Mouse (Mus musculus) urinary bladder, postnatal 36 days (tissue): ENCODE data around the gene Tlr9.

Experiments
- DNase-seq, 2 experiments: peaks; one replicate each; pipeline ENCODE4 v3.0.0; 2022; ENCODE audit warnings: low spot score in 2 of 2, mixed read lengths in 1 of 2

Gene Tlr9

GRCm38 (mm10) chr9:106222261-106222851 lies at the start of gene Tlr9:
TSS of gene Tlr9 (plus strand) at chr9:106222598.
- no peak for DNase-seq

GRCm38 (mm10) chr9:106173363-106173762 lies 49.0 kb upstream of the Tlr9 start:
- DNase-seq, result no peak

GRCm38 (mm10) chr9:106175552-106176200 lies 46.7 kb upstream of the Tlr9 start:
- DNase-seq, result no peak

- DNase-seq, result no peak
These were observed 45.6 kb upstream of the Tlr9 start for GRCm38 (mm10) chr9:106176769-106177168.

GRCm38 (mm10) chr9:106177799-106178198 lies 44.6 kb upstream of the Tlr9 start:
- no peak for DNase-seq

- DNase-seq, result no peak
These were observed 42.9 kb upstream of the Tlr9 start for GRCm38 (mm10) chr9:106179454-106179853.

GRCm38 (mm10) chr9:106179964-106180363 lies 42.4 kb upstream of the Tlr9 start:
- DNase-seq, result no peak

GRCm38 (mm10) chr9:106182146-106182545 lies 40.3 kb upstream of the Tlr9 start:
- DNase-seq, result no peak

- no peak for DNase-seq
These were observed 38.4 kb upstream of the Tlr9 start for GRCm38 (mm10) chr9:106183996-106184395.

- DNase-seq, result no peak
These were observed 31.0 kb upstream of the Tlr9 start for GRCm38 (mm10) chr9:106191355-106191754.

- DNase-seq, result no peak
These were observed 30.4 kb upstream of the Tlr9 start for GRCm38 (mm10) chr9:106192024-106192423.

- no peak for DNase-seq
These were observed 29.4 kb upstream of the Tlr9 start for GRCm38 (mm10) chr9:106192998-106193397.

GRCm38 (mm10) chr9:106193930-106194807 lies 28.2 kb upstream of the Tlr9 start:
- no peak for DNase-seq

GRCm38 (mm10) chr9:106195693-106196092 lies 26.7 kb upstream of the Tlr9 start:
- no peak for DNase-seq

- DNase-seq, result no peak
These were observed 25.2 kb upstream of the Tlr9 start for GRCm38 (mm10) chr9:106197081-106197713.

- no peak for DNase-seq
These were observed 24.7 kb upstream of the Tlr9 start for GRCm38 (mm10) chr9:106197732-106198131.

- peak; percentile 63 to 75 for DNase-seq
These were observed 23.4 kb upstream of the Tlr9 start for GRCm38 (mm10) chr9:106198962-106199458.

GRCm38 (mm10) chr9:106199535-106200272 lies 22.7 kb upstream of the Tlr9 start, which contains the start of gene Ppm1m:
TSS of gene Ppm1m (minus strand) at chr9:106199746.
- no peak for DNase-seq

GRCm38 (mm10) chr9:106201895-106202294 lies 20.5 kb upstream of the Tlr9 start:
- no peak for DNase-seq

- DNase-seq, result peak; percentile 88 to 91
These were observed 19.4 kb upstream of the Tlr9 start, which contains the start of gene Twf2 for GRCm38 (mm10) chr9:106202819-106203636. TSS of gene Twf2 (plus strand) at chr9:106203108.
